Mouse (Mus musculus) hindbrain, embryonic 16.5 days (tissue): ENCODE measurements around the gene Akap13. TPM values are rescaled to one million over a fixed set of nuclear protein-coding genes. Genes with fewer than 3 reads are reported as not detected.

Experiments
- ATAC-seq: fragments of 200-750 bp; cut with Nextera tagmentation; 2 replicates; pipeline ENCODE4 v1.8.0; 2017; ENCODE audit warnings: moderate TSS enrichment, moderate library complexity
- H3K27ac ChIP-seq: fragments of 300-500 bp; sonication (generic); 2 replicates; pipeline ENCODE4 v1.5.1; 2014; ENCODE audit warnings: low read depth, mild to moderate bottlenecking, control low read depth, low read length, moderate library complexity
- H3K27me3 ChIP-seq: fragments of 300-500 bp; sonication (generic); replicated peaks from 2 replicates; pipeline ENCODE4 v1.6.1; 2014; ENCODE audit warnings: low read length; ENCODE audit not compliant: control insufficient read depth, insufficient read depth
- H3K36me3 ChIP-seq: fragments of 300-500 bp; sonication (generic); 2 replicates; pipeline ENCODE4 v1.6.1; 2014; ENCODE audit warnings: mild to moderate bottlenecking, low read length, moderate library complexity, mixed read lengths; ENCODE audit not compliant: control insufficient read depth, insufficient read depth
- H3K4me1 ChIP-seq: fragments of 300-500 bp; sonication (generic); 2 replicates; pipeline ENCODE4 v1.6.1; 2014; ENCODE audit warnings: low read depth, low read length; ENCODE audit not compliant: control insufficient read depth, insufficient read depth
- H3K4me2 ChIP-seq: fragments of 300-500 bp; sonication (generic); 2 replicates; pipeline ENCODE4 v1.6.1; 2014; ENCODE audit warnings: mild to moderate bottlenecking, low read length, control low read depth, moderate library complexity
- H3K4me3 ChIP-seq: fragments of 300-500 bp; sonication (generic); 2 replicates; pipeline ENCODE4 v1.5.1; 2014; ENCODE audit warnings: mild to moderate bottlenecking, low read length, control low read depth, moderate library complexity
- H3K9ac ChIP-seq: fragments of 300-500 bp; sonication (generic); 2 replicates; pipeline ENCODE4 v1.6.1; 2014; ENCODE audit warnings: low read depth, mild to moderate bottlenecking, control low read depth, low read length, moderate library complexity
- H3K9me3 ChIP-seq: fragments of 300-500 bp; sonication (generic); 2 replicates; pipeline ENCODE4 v1.6.1; 2014; ENCODE audit warnings: mild to moderate bottlenecking, low read length, moderate library complexity; ENCODE audit not compliant: control insufficient read depth
- WGBS: fragments of 180-500 bp; shearing (Covaris S2); extraction: QIAGEN DNeasy Blood & Tissue Kit; methylation state at CpG from one replicate; pipeline ENCODE4 v1.1.7; 2014; 5-methylcytosine and 5-hydroxymethylcytosine counted together
- polyA plus RNA-seq: library from polyadenylated mRNA; unstranded; fragments of >200 nt; fragmentation: Nextera tagmentation; extraction: Ambion mirVana; gene quantifications from 2 replicates; pipeline ENCODE4 v1.2.1, GENCODE M21; 2015

The Akap13 gene
- polyA plus RNA-seq, 1 experiment from 2014 or later, result 13.0 TPM

GRCm38 (mm10) chr7:75704862-75705261, 249.5 kb downstream of the Akap13 start:
- Histone ChIP-seq H3K27ac (no peak overlapping the region), H3K27me3 (no peaks in the 10 kb centered on the region), H3K9me3 (no peaks in the 10 kb centered on the region), H3K36me3 (no peaks in the 10 kb centered on the region; the same call in 1 of the 2 replicates), H3K4me3 (no peak overlapping the region), H3K4me1 (no peaks in the 10 kb centered on the region), H3K9ac (no peak overlapping the region), H3K4me2 (no peak overlapping the region)
- no peak for ATAC-seq
- 95% methylated on average over 6 of the region's 6 CpGs for WGBS

GRCm38 (mm10) chr7:75709936-75710335, 254.6 kb downstream of the Akap13 start:
- H3K9me3 ChIP-seq, result no peaks in the 10 kb centered on the region
- no peak overlapping the region for H3K9ac ChIP-seq
- H3K27me3 ChIP-seq, result no peaks in the 10 kb centered on the region
- H3K27ac ChIP-seq, result no peak overlapping the region
- H3K4me2 ChIP-seq, result no peak overlapping the region
- no peak for ATAC-seq
- no peaks in the 10 kb centered on the region; the same call in 1 of the 2 replicates for H3K36me3 ChIP-seq
- H3K4me3 ChIP-seq, result no peak overlapping the region
- no peaks in the 10 kb centered on the region for H3K4me1 ChIP-seq
- WGBS, result 96% methylated on average over 4 of the region's 4 CpGs

GRCm38 (mm10) chr7:75710920-75711319, 255.6 kb downstream of the Akap13 start:
- no peak overlapping the region for H3K4me2 ChIP-seq
- no peak overlapping the region for H3K9ac ChIP-seq
- no peaks in the 10 kb centered on the region for H3K4me1 ChIP-seq
- WGBS, result 95% methylated on average over 6 of the region's 6 CpGs
- no peak for ATAC-seq
- no peaks in the 10 kb centered on the region for H3K9me3 ChIP-seq
- no peaks in the 10 kb centered on the region for H3K27me3 ChIP-seq
- no peak overlapping the region for H3K27ac ChIP-seq
- H3K36me3 ChIP-seq, result no peaks in the 10 kb centered on the region; the same call in 1 of the 2 replicates
- no peak overlapping the region for H3K4me3 ChIP-seq

GRCm38 (mm10) chr7:75711436-75711835, 256.1 kb downstream of the Akap13 start:
- no peak for ATAC-seq
- Histone ChIP-seq H3K9ac (no peak overlapping the region), H3K9me3 (no peaks in the 10 kb centered on the region), H3K4me2 (no peak overlapping the region), H3K4me1 (no peaks in the 10 kb centered on the region), H3K4me3 (no peak overlapping the region), H3K27ac (no peak overlapping the region), H3K27me3 (no peaks in the 10 kb centered on the region), H3K36me3 (no peaks in the 10 kb centered on the region; the same call in 1 of the 2 replicates)
- WGBS, result 74% methylated on average over 2 of the region's 2 CpGs

- 68% methylated on average over 2 of the region's 2 CpGs for WGBS
- Histone ChIP-seq H3K4me1 (no peaks in the 10 kb centered on the region), H3K9ac (no peak overlapping the region), H3K36me3 (no peaks in the 10 kb centered on the region; the same call in 1 of the 2 replicates), H3K4me2 (no peak overlapping the region), H3K27me3 (no peaks in the 10 kb centered on the region), H3K4me3 (no peak overlapping the region), H3K27ac (no peak overlapping the region), H3K9me3 (no peaks in the 10 kb centered on the region)
- ATAC-seq, result no peak
Observed at GRCm38 (mm10) chr7:75712808-75713207, 257.5 kb downstream of the Akap13 start.

GRCm38 (mm10) chr7:75713959-75714358, 258.6 kb downstream of the Akap13 start:
- H3K4me3 ChIP-seq, result no peak overlapping the region
- no peaks in the 10 kb centered on the region for H3K9me3 ChIP-seq
- no peaks in the 10 kb centered on the region for H3K4me1 ChIP-seq
- H3K36me3 ChIP-seq, result no peaks in the 10 kb centered on the region
- H3K27me3 ChIP-seq, result no peaks in the 10 kb centered on the region
- H3K27ac ChIP-seq, result no peak overlapping the region
- ATAC-seq, result no peak
- WGBS, result 92% methylated on average over 5 of the region's 5 CpGs
- H3K9ac ChIP-seq, result no peak overlapping the region
- no peak overlapping the region for H3K4me2 ChIP-seq

GRCm38 (mm10) chr7:75715026-75715425, 259.7 kb downstream of the Akap13 start:
- WGBS, result 97% methylated on average over 4 of the region's 4 CpGs

GRCm38 (mm10) chr7:75715939-75716338, 260.6 kb downstream of the Akap13 start:
- Histone ChIP-seq H3K4me1 (no peaks in the 10 kb centered on the region), H3K9me3 (no peaks in the 10 kb centered on the region), H3K4me3 (no peak overlapping the region), H3K9ac (no peak overlapping the region), H3K36me3 (no peaks in the 10 kb centered on the region; the same call in 1 of the 2 replicates), H3K27ac (no peak overlapping the region), H3K27me3 (no peaks in the 10 kb centered on the region), H3K4me2 (no peak overlapping the region)
- no peak for ATAC-seq
- 76% methylated on average over 4 of the region's 4 CpGs for WGBS

More at GRCm38 (mm10) chr7:75715026-75715425, 259.7 kb downstream of the Akap13 start:
- no peak overlapping the region for H3K4me3 ChIP-seq
- ATAC-seq, result no peak
- H3K9me3 ChIP-seq, result no peaks in the 10 kb centered on the region
- no peaks in the 10 kb centered on the region for H3K36me3 ChIP-seq
- no peak overlapping the region for H3K9ac ChIP-seq
- no peaks in the 10 kb centered on the region for H3K27me3 ChIP-seq
- H3K4me1 ChIP-seq, result no peaks in the 10 kb centered on the region
- H3K27ac ChIP-seq, result no peak overlapping the region
- no peak overlapping the region for H3K4me2 ChIP-seq

GRCm38 (mm10) chr7:75717349-75717748, 262.0 kb downstream of the Akap13 start:
- no peaks in the 10 kb centered on the region for H3K27me3 ChIP-seq
- no peaks in the 10 kb centered on the region for H3K9me3 ChIP-seq
- H3K9ac ChIP-seq, result no peak overlapping the region
- H3K4me1 ChIP-seq, result no peaks in the 10 kb centered on the region
- H3K4me2 ChIP-seq, result no peak overlapping the region
- no peak overlapping the region for H3K27ac ChIP-seq
- H3K36me3 ChIP-seq, result no peaks in the 10 kb centered on the region; the same call in 1 of the 2 replicates
- no peak overlapping the region for H3K4me3 ChIP-seq
- ATAC-seq, result no peak

- Histone ChIP-seq H3K9ac (no peak overlapping the region), H3K4me1 (no peaks in the 10 kb centered on the region), H3K27me3 (no peaks in the 10 kb centered on the region), H3K4me3 (no peak overlapping the region), H3K4me2 (no peak overlapping the region), H3K9me3 (no peaks in the 10 kb centered on the region), H3K27ac (no peak overlapping the region), H3K36me3 (no peaks in the 10 kb centered on the region; the same call in 1 of the 2 replicates)
- WGBS, result 86% methylated on average over 4 of the region's 4 CpGs
- no peak for ATAC-seq
Observed at GRCm38 (mm10) chr7:75721302-75721701, 266.0 kb downstream of the Akap13 start.
